Mouse (Mus musculus): ENCODE measurements around the gene Itga5. TPM values are rescaled to one million over a fixed set of nuclear protein-coding genes. Genes with fewer than 3 reads are reported as not detected.

Gene Itga5
- total RNA-seq, 2 experiments from 2014 or later, result 22.5 to 25.7 TPM

- intact Hi-C loops (cut with DNase I; ENCODE audit: low total_unique reads), result loop anchor here (5.0 kb wide), 1 partner anchor 35 kb away; no protein-coding TSS in a partner anchor
- DNase-seq, result no peak
Observed at GRCm38 (mm10) chr15:103317731-103318130, 48.8 kb downstream of the Itga5 start.

GRCm38 (mm10) chr15:103317120-103317519 lies 49.4 kb downstream of the Itga5 start:
- no peak for DNase-seq
- intact Hi-C loops (cut with DNase I; ENCODE audit: low total_unique reads), result loop anchor here (5.0 kb wide), 1 partner anchor 35 kb away; no protein-coding TSS in a partner anchor

- DNase-seq, result peak; percentile 79
- intact Hi-C loops (cut with DNase I; ENCODE audit: low total_unique reads), result loop anchor here (5.0 kb wide), 1 partner anchor 34 kb away; no protein-coding TSS in a partner anchor
Observed at GRCm38 (mm10) chr15:103315979-103316776, 50.4 kb downstream of the Itga5 start.

GRCm38 (mm10) chr15:103315011-103315502 lies 51.5 kb downstream of the Itga5 start:
- peak; percentile 83 for DNase-seq
- intact Hi-C loops (cut with DNase I; ENCODE audit: low total_unique reads), result loop anchor here (5.0 kb wide), 1 partner anchor 33 kb away; no protein-coding TSS in a partner anchor

GRCm38 (mm10) chr15:103314181-103314580 lies 52.4 kb downstream of the Itga5 start:
- peak; percentile 20 for DNase-seq

GRCm38 (mm10) chr15:103313495-103314095 lies 53.0 kb downstream of the Itga5 start:
- DNase-seq, result peak; percentile 30
- intact Hi-C loops (cut with DNase I; ENCODE audit: low total_unique reads), result no loop called here

More at GRCm38 (mm10) chr15:103314181-103314580, 52.4 kb downstream of the Itga5 start:
- intact Hi-C loops (cut with DNase I; ENCODE audit: low total_unique reads), result no loop called here

- DNase-seq, result no peak
- intact Hi-C loops (cut with DNase I; ENCODE audit: low total_unique reads), result no loop called here
Observed at GRCm38 (mm10) chr15:103310365-103310910, 56.1 kb downstream of the Itga5 start, which contains the start of gene Gpr84. TSS of gene Gpr84 (minus strand) at chr15:103310612.

GRCm38 (mm10) chr15:103308876-103309580 lies 57.5 kb downstream of the Itga5 start:
- intact Hi-C loops (cut with DNase I; ENCODE audit: low total_unique reads), result loop anchor here (5.0 kb wide), 1 partner anchor 107 kb away; no protein-coding TSS in a partner anchor
- DNase-seq, result no peak

GRCm38 (mm10) chr15:103308056-103308875 lies 58.3 kb downstream of the Itga5 start:
- DNase-seq, result peak; percentile 19
- intact Hi-C loops (cut with DNase I; ENCODE audit: low total_unique reads), result loop anchor here (5.0 kb wide), 1 partner anchor 106 kb away; no protein-coding TSS in a partner anchor

GRCm38 (mm10) chr15:103307125-103307524 lies 59.4 kb downstream of the Itga5 start:
- intact Hi-C loops (cut with DNase I; ENCODE audit: low total_unique reads), result loop anchor here (5.0 kb wide), 1 partner anchor 105 kb away; no protein-coding TSS in a partner anchor

GRCm38 (mm10) chr15:103305792-103306645 lies 60.5 kb downstream of the Itga5 start:
- no peak for DNase-seq
- intact Hi-C loops (cut with DNase I; ENCODE audit: low total_unique reads), result loop anchor here (5.0 kb wide), 1 partner anchor 104 kb away; no protein-coding TSS in a partner anchor

More at GRCm38 (mm10) chr15:103307125-103307524, 59.4 kb downstream of the Itga5 start:
- DNase-seq, result peak; percentile 88

- peak; percentile 94 for DNase-seq
- intact Hi-C loops (cut with DNase I; ENCODE audit: low total_unique reads), result loop anchor here (5.0 kb wide), 1 partner anchor 103 kb away; no protein-coding TSS in a partner anchor
Observed at GRCm38 (mm10) chr15:103305070-103305678, 61.4 kb downstream of the Itga5 start.

GRCm38 (mm10) chr15:103304616-103304969 lies 62.0 kb downstream of the Itga5 start:
- DNase-seq, result no peak
- intact Hi-C loops (cut with DNase I; ENCODE audit: low total_unique reads), result loop anchor here (5.0 kb wide), 1 partner anchor 52 kb away; no protein-coding TSS in a partner anchor

GRCm38 (mm10) chr15:103303916-103304615 lies 62.5 kb downstream of the Itga5 start:
- no peak for DNase-seq
- intact Hi-C loops (cut with DNase I; ENCODE audit: low total_unique reads), result loop anchor here (2.0 to 5.0 kb wide), 2 partner anchors 52 to 117 kb away; no protein-coding TSS in a partner anchor

GRCm38 (mm10) chr15:103302341-103303021 lies 64.1 kb downstream of the Itga5 start:
- DNase-seq, result no peak
- intact Hi-C loops (cut with DNase I; ENCODE audit: low total_unique reads), result loop anchor here (2.0 to 5.0 kb wide), 2 partner anchors 50 to 116 kb away; no protein-coding TSS in a partner anchor
